Comparison of ENCODE assay signal across 1 mouse cellular context in the genomic region with DNA sequence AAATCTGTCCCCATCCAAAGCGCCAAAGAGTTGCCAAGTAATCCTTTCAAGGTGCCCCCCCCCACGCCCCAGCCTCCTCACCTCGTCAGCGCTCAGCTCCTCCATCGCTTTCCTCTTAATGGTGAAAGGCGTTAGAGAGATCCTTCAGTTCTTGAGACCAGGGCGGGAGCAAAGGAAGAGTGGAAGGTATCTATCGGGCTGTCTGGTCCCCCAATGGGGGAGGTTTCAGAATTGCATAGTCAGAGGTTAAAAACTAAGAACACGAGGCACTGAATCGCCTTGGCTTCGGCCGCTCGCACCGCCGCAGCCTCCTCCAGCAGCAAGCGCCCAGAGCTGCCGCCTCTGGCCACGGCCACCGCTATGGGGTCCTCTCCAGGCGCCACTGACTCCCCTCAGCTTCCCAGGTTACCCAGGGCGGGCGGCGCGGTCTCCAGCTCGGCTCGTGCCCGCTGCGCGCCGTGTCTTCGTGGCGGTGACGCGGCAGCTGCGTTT.
TF ChIP-seq lines count a peak whose summit lies in the region.

No protein-coding gene starts in this region.

TF ChIP-seq in MEL, 35 proteins besides CTCF, POLR2A, EP300 and RAD21:
- TF ChIP-seq MXI1 (IDR thresholded peaks at IDR 0.05; ENCODE audit: low read depth, low read length), result peak; percentile 47
- TF ChIP-seq SIN3A (IDR thresholded peaks at IDR 0.05; ENCODE audit: low read length), result no peak
TF ChIP-seq in MEL: peak in this region for 1.
